Mouse (Mus musculus) CD4-positive, CD25-positive, alpha-beta regulatory T cell (primary cell): ENCODE measurements around the gene Teddm1a. TPM values are rescaled to one million over a fixed set of nuclear protein-coding genes. Genes with fewer than 3 reads are reported as not detected.

ENCODE experiments used
- polyA plus RNA-seq: library from polyadenylated mRNA; unstranded; fragments of 100-300 nt; shearing (Covaris generic); gene quantifications from one replicate; pipeline ENCODE4 v1.2.1, GENCODE M21; 2017

The Teddm1a gene
- not detected for polyA plus RNA-seq

DNA sequence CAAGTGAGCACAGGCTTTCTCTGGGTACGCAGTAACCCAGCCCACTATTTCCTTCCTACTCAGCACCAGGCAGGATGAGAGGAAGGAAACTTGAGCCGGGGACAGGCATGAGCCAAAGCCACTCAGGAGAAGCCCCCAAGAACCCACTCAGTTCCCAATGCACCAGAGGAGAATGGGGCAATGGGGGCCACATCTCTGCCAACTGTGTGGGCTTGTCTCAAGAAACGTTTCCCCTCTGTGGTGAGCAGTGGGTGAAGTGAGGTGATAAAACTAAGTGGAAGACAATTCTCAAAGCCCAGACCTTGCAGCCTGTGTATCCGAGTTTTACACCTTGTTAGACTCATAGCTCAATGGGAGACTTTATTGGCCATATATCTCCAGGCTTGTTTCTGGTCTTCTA, at the start of gene Teddm1a:
Gene Teddm1a (plus strand): TSS at position 301 of the 400 bp plus-strand sequence.

DNA sequence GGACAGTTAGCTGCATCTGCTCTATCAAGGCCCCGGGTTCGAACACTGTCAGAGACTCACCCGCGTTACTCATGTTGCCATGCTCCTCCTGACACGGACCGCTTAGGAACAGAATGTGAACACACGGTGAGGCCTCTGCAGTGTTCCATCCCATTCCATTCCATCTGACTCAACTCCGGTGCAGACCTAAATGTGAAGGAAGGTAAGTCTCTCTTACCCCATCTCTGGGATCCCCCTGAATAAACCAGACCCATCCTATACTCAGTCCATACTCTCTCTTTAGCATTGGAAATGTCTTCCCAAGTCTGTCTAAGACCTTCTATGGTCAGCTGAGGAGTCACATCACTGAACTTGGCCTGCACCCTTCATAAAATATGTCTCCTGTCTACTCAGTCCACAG, 47.5 kb upstream of the Teddm1a start, which contains the start of gene Rgsl1:
Gene Rgsl1 (minus strand): TSS at position 101 of the 400 bp plus-strand sequence.

DNA sequence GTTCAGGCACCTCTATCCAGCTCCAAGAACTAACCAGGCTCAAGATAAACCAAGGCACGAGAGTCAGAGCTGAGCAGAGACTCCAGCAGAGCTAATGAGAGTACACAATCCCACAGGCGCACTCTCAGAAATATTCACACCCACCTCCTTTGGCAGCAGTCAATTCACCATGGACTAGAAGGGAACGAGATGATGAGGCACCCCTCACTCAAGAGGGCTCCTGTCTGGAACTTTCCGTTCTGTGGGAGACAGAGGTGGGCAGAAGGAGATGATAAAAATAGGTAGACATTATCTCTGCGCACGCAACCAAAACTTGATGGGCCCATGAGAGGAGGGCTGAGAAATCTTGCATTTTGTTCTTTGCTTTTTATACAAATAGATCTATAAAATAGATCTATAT, 17.5 kb upstream of the Teddm1a start, which contains the start of gene Teddm1b:
Gene Teddm1b (plus strand): TSS at position 301 of the 400 bp plus-strand sequence.

DNA sequence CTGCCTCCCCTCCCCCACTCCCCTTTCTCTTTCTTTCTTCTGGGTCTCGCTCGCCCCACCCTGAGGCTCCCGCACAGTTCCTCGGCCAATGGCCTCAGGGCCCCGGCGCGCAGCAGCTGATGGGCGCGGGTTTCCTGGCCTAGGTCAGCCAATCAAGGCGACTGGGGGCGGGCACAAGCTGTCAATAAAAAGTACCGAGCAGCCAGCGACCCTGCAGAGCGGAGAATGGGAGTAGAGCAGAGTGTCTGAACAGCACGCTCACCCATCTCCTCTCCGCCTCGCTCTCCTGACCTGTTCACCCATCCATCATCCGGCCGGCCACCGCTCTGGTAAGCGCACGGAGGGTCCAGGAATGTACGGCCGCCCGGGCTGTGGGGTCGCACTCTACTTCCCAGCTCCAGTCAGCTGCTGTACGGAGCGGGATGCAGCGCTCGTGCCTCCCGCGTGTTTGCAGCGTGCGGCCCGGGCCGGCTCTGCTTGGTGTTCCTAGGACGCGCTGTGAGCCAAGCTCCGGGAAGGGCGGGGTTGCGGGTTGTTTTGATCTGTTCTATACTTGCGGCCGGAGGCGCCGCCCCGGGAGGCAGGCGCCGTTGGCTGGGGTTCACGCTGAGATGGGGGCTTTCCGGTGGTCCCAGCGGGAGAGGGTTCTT, 8.3 kb downstream of the Teddm1a start, which contains the start of the genes Glul and Teddm2:
Gene Glul (plus strand): TSS at position 214 of the 650 bp plus-strand sequence.
Gene Teddm2 (minus strand): TSS at position 498 of the 650 bp plus-strand sequence.

Other genes starting within 250 kb of the Teddm1a start
- gene Rgs8, start 238.7 kb upstream of the Teddm1a start, polyA plus RNA-seq = not detected
- 28.5 TPM for gene Rgs16, start 151.4 kb upstream of the Teddm1a start, polyA plus RNA-seq
- 27.7 TPM for gene Rnasel, start 142.3 kb upstream of the Teddm1a start, polyA plus RNA-seq
- gene Rgsl1, start 47.6 kb upstream of the Teddm1a start, polyA plus RNA-seq = 0.12 TPM
- 0.12 TPM for gene Teddm1b, start 17.4 kb upstream of the Teddm1a start, polyA plus RNA-seq
- 29.5 TPM for gene Glul, start 8.2 kb downstream of the Teddm1a start, polyA plus RNA-seq
- gene Teddm2, start 8.5 kb downstream of the Teddm1a start, polyA plus RNA-seq = 0.43 TPM